Mouse (Mus musculus) forebrain, embryonic 14.5 days (tissue): ENCODE results near the gene B4galt1. TPM values are rescaled to one million over a fixed set of nuclear protein-coding genes. Genes with fewer than 3 reads are reported as not detected.

Experiments used
- ATAC-seq: fragments of 200-750 bp; cut with Nextera tagmentation; 2 replicates; pipeline ENCODE4 v1.8.0; 2017; ENCODE audit warnings: mild to moderate bottlenecking, moderate library complexity
- DNase-seq: peaks from one replicate; pipeline ENCODE4 v3.0.0-alpha.2; 2015; ENCODE audit warnings: low spot score
- H3K27ac ChIP-seq: fragments of 300-500 bp; sonication (generic); 2 replicates; pipeline ENCODE4 v1.5.1; 2014; ENCODE audit warnings: low read depth, mild to moderate bottlenecking, control low read depth, low read length, moderate library complexity
- H3K27me3 ChIP-seq: fragments of 300-500 bp; sonication (generic); replicated peaks from 2 replicates; pipeline ENCODE4 v1.6.1; 2014; ENCODE audit warnings: low read length, control low read depth, mixed read lengths; ENCODE audit not compliant: control insufficient read depth, insufficient read depth
- H3K36me3 ChIP-seq: fragments of 300-500 bp; sonication (generic); 2 replicates; pipeline ENCODE4 v1.6.1; 2014; ENCODE audit warnings: low read length, control low read depth; ENCODE audit not compliant: control insufficient read depth, insufficient read depth
- H3K4me1 ChIP-seq: fragments of 300-500 bp; sonication (generic); 2 replicates; pipeline ENCODE4 v1.6.1; 2014; ENCODE audit warnings: antibody characterized with exemption, low read length, control low read depth; ENCODE audit not compliant: control insufficient read depth, insufficient read depth
- H3K4me2 ChIP-seq: fragments of 300-500 bp; sonication (generic); 2 replicates; pipeline ENCODE4 v1.6.1; 2014; ENCODE audit warnings: mild to moderate bottlenecking, control low read depth, low read length
- H3K4me3 ChIP-seq: fragments of 300-500 bp; sonication (generic); 2 replicates; pipeline ENCODE4 v1.5.1; 2014; ENCODE audit warnings: low read depth, low read length, control low read depth
- H3K9ac ChIP-seq: fragments of 300-500 bp; sonication (generic); 2 replicates; pipeline ENCODE4 v1.6.1; 2014; ENCODE audit warnings: mild to moderate bottlenecking, low read length, control low read depth, moderate library complexity
- H3K9me3 ChIP-seq: fragments of 300-500 bp; sonication (generic); replicated peaks from 2 replicates; pipeline ENCODE4 v1.6.1; 2016; ENCODE audit warnings: low read length, control low read depth, mixed read lengths; ENCODE audit not compliant: control insufficient read depth
- WGBS: fragments of 180-500 bp; shearing (Covaris S2); extraction: QIAGEN DNeasy Blood & Tissue Kit; methylation state at CpG from one replicate; pipeline ENCODE4 v1.1.7; 2014; 5-methylcytosine and 5-hydroxymethylcytosine counted together
- polyA plus RNA-seq: library from polyadenylated mRNA; unstranded; fragments of >200 nt; fragmentation: Nextera tagmentation; extraction: Ambion mirVana; gene quantifications from 2 replicates; pipeline ENCODE4 v1.2.1, GENCODE M21; 2014

The B4galt1 gene
- polyA plus RNA-seq, 1 experiment from 2014 or later, result 6.8 TPM

GRCm38 (mm10) chr4:40820903-40821302 is 32.9 kb downstream of the B4galt1 start:
- H3K9ac ChIP-seq, result no peak overlapping the region
- DNase-seq (no peak), ATAC-seq (no peak)
- H3K36me3 ChIP-seq, result peaks cover 7% of the 10 kb centered on the region; the same call in 1 of the 2 replicates
- no peak overlapping the region for H3K4me3 ChIP-seq
- no peaks in the 10 kb centered on the region for H3K27me3 ChIP-seq
- H3K27ac ChIP-seq, result no peak overlapping the region
- no peaks in the 10 kb centered on the region for H3K9me3 ChIP-seq
- no peak overlapping the region for H3K4me2 ChIP-seq
- H3K4me1 ChIP-seq, result no peaks in the 10 kb centered on the region
- 96% methylated on average over 1 of the region's 1 CpGs for WGBS

- no peaks in the 10 kb centered on the region for H3K9me3 ChIP-seq
- no peak overlapping the region for H3K9ac ChIP-seq
- no peaks in the 10 kb centered on the region for H3K27me3 ChIP-seq
- 94% methylated on average over 4 of the region's 4 CpGs for WGBS
- H3K4me2 ChIP-seq, result no peak overlapping the region
- peaks cover 7% of the 10 kb centered on the region; the same call in 1 of the 2 replicates for H3K36me3 ChIP-seq
- no peak for ATAC-seq
- no peak overlapping the region for H3K4me3 ChIP-seq
- H3K27ac ChIP-seq, result no peak overlapping the region
- no peaks in the 10 kb centered on the region for H3K4me1 ChIP-seq
- no peak for DNase-seq
These were observed 33.8 kb downstream of the B4galt1 start for GRCm38 (mm10) chr4:40820024-40820423.

- no peak overlapping the region for H3K4me3 ChIP-seq
- H3K9ac ChIP-seq, result no peak overlapping the region
- H3K4me2 ChIP-seq, result no peak overlapping the region
- peaks cover 7% of the 10 kb centered on the region; the same call in 1 of the 2 replicates for H3K36me3 ChIP-seq
- no peak overlapping the region for H3K27ac ChIP-seq
- no peaks in the 10 kb centered on the region for H3K4me1 ChIP-seq
- WGBS, result 95% methylated on average over 6 of the region's 6 CpGs
- no peaks in the 10 kb centered on the region for H3K27me3 ChIP-seq
- H3K9me3 ChIP-seq, result no peaks in the 10 kb centered on the region
- DNase-seq, result no peak
- ATAC-seq, result no peak
These were observed 34.7 kb downstream of the B4galt1 start for GRCm38 (mm10) chr4:40819151-40819550.

- no peak overlapping the region for H3K27ac ChIP-seq
- H3K4me2 ChIP-seq, result no peak overlapping the region
- ATAC-seq (no peak), DNase-seq (no peak)
- H3K4me3 ChIP-seq, result no peak overlapping the region
- no peak overlapping the region for H3K9ac ChIP-seq
- no peaks in the 10 kb centered on the region for H3K4me1 ChIP-seq
- 92% methylated on average over 6 of the region's 6 CpGs for WGBS
- no peaks in the 10 kb centered on the region for H3K9me3 ChIP-seq
- H3K36me3 ChIP-seq, result peaks cover 7% of the 10 kb centered on the region; the same call in 1 of the 2 replicates
- H3K27me3 ChIP-seq, result no peaks in the 10 kb centered on the region
These were observed 35.4 kb downstream of the B4galt1 start for GRCm38 (mm10) chr4:40818421-40818820.

GRCm38 (mm10) chr4:40817936-40818335 is 35.9 kb downstream of the B4galt1 start:
- Histone ChIP-seq H3K4me3 (no peak overlapping the region), H3K4me2 (no peak overlapping the region), H3K9ac (no peak overlapping the region), H3K36me3 (peaks cover 7% of the 10 kb centered on the region; the same call in 1 of the 2 replicates), H3K27ac (no peak overlapping the region), H3K27me3 (no peaks in the 10 kb centered on the region), H3K9me3 (no peaks in the 10 kb centered on the region), H3K4me1 (no peaks in the 10 kb centered on the region)
- WGBS, result 92% methylated on average over 12 of the region's 12 CpGs
- no peak for DNase-seq
- no peak for ATAC-seq

- no peaks in the 10 kb centered on the region for H3K4me1 ChIP-seq
- H3K27ac ChIP-seq, result no peak overlapping the region
- WGBS, result 14% methylated on average over 12 of the region's 12 CpGs
- H3K4me2 ChIP-seq, result no peak overlapping the region
- H3K9me3 ChIP-seq, result no peaks in the 10 kb centered on the region
- H3K27me3 ChIP-seq, result no peaks in the 10 kb centered on the region
- H3K9ac ChIP-seq, result no peak overlapping the region
- peaks cover 11% of the 10 kb centered on the region; the same call in 1 of the 2 replicates for H3K36me3 ChIP-seq
- H3K4me3 ChIP-seq, result no peak overlapping the region
- no peak for ATAC-seq
- DNase-seq, result no peak
These were observed 37.9 kb downstream of the B4galt1 start for GRCm38 (mm10) chr4:40815775-40816372.

- Histone ChIP-seq H3K9ac (no peak overlapping the region), H3K4me3 (no peak overlapping the region), H3K4me1 (no peaks in the 10 kb centered on the region), H3K27ac (no peak overlapping the region), H3K27me3 (no peaks in the 10 kb centered on the region), H3K4me2 (no peak overlapping the region), H3K36me3 (peaks cover 11% of the 10 kb centered on the region; the same call in 1 of the 2 replicates), H3K9me3 (no peaks in the 10 kb centered on the region)
- WGBS, result 83% methylated on average over 3 of the region's 3 CpGs
- ATAC-seq (no peak), DNase-seq (no peak)
These were observed 38.7 kb downstream of the B4galt1 start for GRCm38 (mm10) chr4:40815120-40815519.

GRCm38 (mm10) chr4:40814359-40814758 is 39.4 kb downstream of the B4galt1 start:
- Histone ChIP-seq H3K4me1 (no peaks in the 10 kb centered on the region), H3K27me3 (no peaks in the 10 kb centered on the region), H3K9ac (no peak overlapping the region), H3K4me3 (no peak overlapping the region), H3K4me2 (no peak overlapping the region), H3K9me3 (no peaks in the 10 kb centered on the region), H3K36me3 (peaks cover 11% of the 10 kb centered on the region; the same call in 1 of the 2 replicates), H3K27ac (no peak overlapping the region)
- DNase-seq, result no peak
- WGBS, result 89% methylated on average over 6 of the region's 6 CpGs
- ATAC-seq, result no peak

GRCm38 (mm10) chr4:40812891-40813290 is 40.9 kb downstream of the B4galt1 start:
- Histone ChIP-seq H3K4me3 (no peak overlapping the region), H3K9me3 (no peaks in the 10 kb centered on the region), H3K27me3 (no peaks in the 10 kb centered on the region), H3K36me3 (peaks cover 10% of the 10 kb centered on the region; the same call in 1 of the 2 replicates), H3K4me1 (no peaks in the 10 kb centered on the region), H3K9ac (no peak overlapping the region), H3K4me2 (no peak overlapping the region), H3K27ac (no peak overlapping the region)
- WGBS, result 97% methylated on average over 1 of the region's 1 CpGs
- ATAC-seq (no peak), DNase-seq (no peak)
